In genomic region chr9:29864886-29865285, GRCm38 (mm10) we compare ENCODE assay signal across 9 mouse cellular contexts.
DNase-seq lines count a peak whose midpoint lies in the region; ATAC-seq lines count a peak whose summit lies in the region.
"Had no signal": no experiment of that assay in that cellular context is flagged by ENCODE, and none has a peak within 500 bp of the region (broad histone marks: within the 10 kb centered on the region; RNA-seq: fewer than 3 reads in every experiment).

No protein-coding gene starts in this region.

- peak; percentile 73 for ATAC-seq in hindbrain, embryonic 12.5 days (ENCODE audit: low FRiP score)
- peak; percentile 49; the same call in 1 of the 2 replicates for ATAC-seq in neural tube, embryonic 15.5 days (ENCODE audit: low FRiP score)

- no peaks in the 10 kb centered on the region for H3K36me3 ChIP-seq in hindbrain, embryonic 12.5 days
- H3K36me3 ChIP-seq in neural tube, embryonic 15.5 days = no peaks in the 10 kb centered on the region

- H3K9ac ChIP-seq in hindbrain, embryonic 12.5 days = no peak overlapping the region
- no peak overlapping the region for H3K9ac ChIP-seq in neural tube, embryonic 15.5 days (replicated peaks)

- intact Hi-C loops in heart, postnatal 10 days (cut with DNase I) = no loop called here

- no peaks in the 10 kb centered on the region for H3K27me3 ChIP-seq in hindbrain, embryonic 12.5 days
- no peaks in the 10 kb centered on the region for H3K27me3 ChIP-seq in neural tube, embryonic 15.5 days (replicated peaks)

- no peak overlapping the region for H3K4me3 ChIP-seq in hindbrain, embryonic 12.5 days
- no peak overlapping the region for H3K4me3 ChIP-seq in neural tube, embryonic 15.5 days (replicated peaks)

- H3K4me1 ChIP-seq in hindbrain, embryonic 12.5 days = peaks cover 42% of the 10 kb centered on the region
- H3K4me1 ChIP-seq in neural tube, embryonic 15.5 days = peaks cover 41% of the 10 kb centered on the region

- peak overlapping the region; percentile 76 for H3K27ac ChIP-seq in hindbrain, embryonic 12.5 days
- H3K27ac ChIP-seq in neural tube, embryonic 15.5 days (replicated peaks) = 0 out of 2 replicates have a peak overlapping the region, but pooled peaks have one; percentile 20

- H3K9me3 ChIP-seq in hindbrain, embryonic 12.5 days (replicated peaks) = no peaks in the 10 kb centered on the region
- no peaks in the 10 kb centered on the region for H3K9me3 ChIP-seq in neural tube, embryonic 15.5 days (replicated peaks)

- no peak overlapping the region for H3K4me2 ChIP-seq in hindbrain, embryonic 12.5 days (replicated peaks)
- no peak overlapping the region for H3K4me2 ChIP-seq in neural tube, embryonic 15.5 days

- 11% methylated on average over 1 of the region's 1 CpGs for WGBS in hindbrain, embryonic 12.5 days
- 11% methylated on average over 1 of the region's 1 CpGs for WGBS in neural tube, embryonic 15.5 days

- DNase-seq in lung, postnatal 14 days = peak; percentile 1
- no peak for DNase-seq in lung, adult 18-20 months
- DNase-seq in cerebellum, postnatal 25 days = peak; percentile 75 to 85
- DNase-seq in gastrocnemius, adult 18-20 months (ENCODE audit: low spot score) = no peak
- DNase-seq in heart, postnatal 10 days = no peak
- DNase-seq in spleen, postnatal 4 days (ENCODE audit: low spot score in 2 of 2) = no peak
- DNase-seq: thymus, adult 18-20 months had no signal

Comparison
In these comparisons a context has a peak if more than half of its experiments do, and no peak if none do; other contexts are left out.
1. DNase-seq: peak in lung, postnatal 14 days (single experiment) and cerebellum, postnatal 25 days (2 of 2); none in lung, adult 18-20 months (0 of 2), gastrocnemius, adult 18-20 months (single experiment), heart, postnatal 10 days (0 of 2) and spleen, postnatal 4 days (0 of 2).